Comparison of ENCODE assay signal across 27 mouse cellular contexts in genomic region chr11:71815326-71815725, GRCm38 (mm10).
DNase-seq lines count a peak whose midpoint lies in the region; ATAC-seq lines count a peak whose summit lies in the region.
"Had no signal": no experiment of that assay in that cellular context is flagged by ENCODE, and none has a peak within 500 bp of the region (broad histone marks: within the 10 kb centered on the region; RNA-seq: fewer than 3 reads in every experiment).

No protein-coding gene starts in this region.

- H3K27me3 ChIP-seq in hindbrain, embryonic 13.5 days = peaks cover 3% of the 10 kb centered on the region; the same call in 1 of the 2 replicates
- no peaks in the 10 kb centered on the region for H3K27me3 ChIP-seq in hindbrain, embryonic 14.5 days (ENCODE audit: control insufficient read depth, insufficient read depth, low read length)
- H3K27me3 ChIP-seq: embryonic facial prominence, embryonic 13.5 days; forebrain, embryonic 12.5 days; forebrain, embryonic 15.5 days; heart, embryonic 13.5 days; intestine, embryonic 15.5 days; Patski had no signal

- H3K4me3 ChIP-seq in hindbrain, embryonic 13.5 days = no peak overlapping the region
- H3K4me3 ChIP-seq in hindbrain, embryonic 14.5 days (replicated peaks; ENCODE audit: low read length) = no peak overlapping the region
- H3K4me3 ChIP-seq: embryonic facial prominence, embryonic 10.5 days; embryonic facial prominence, embryonic 13.5 days; erythroblast, embryonic 14.5 days; forebrain, embryonic 12.5 days; forebrain, embryonic 15.5 days; heart, embryonic 10.5 days; heart, embryonic 13.5 days; intestine, embryonic 15.5 days had no signal

- H3K9ac ChIP-seq in hindbrain, embryonic 13.5 days = no peak overlapping the region
- no peak overlapping the region for H3K9ac ChIP-seq in hindbrain, embryonic 14.5 days
- H3K9ac ChIP-seq: embryonic facial prominence, embryonic 13.5 days; forebrain, embryonic 12.5 days; forebrain, embryonic 15.5 days; heart, embryonic 13.5 days; intestine, embryonic 15.5 days had no signal

- H3K36me3 ChIP-seq in hindbrain, embryonic 13.5 days = no peaks in the 10 kb centered on the region
- H3K36me3 ChIP-seq in hindbrain, embryonic 14.5 days (replicated peaks; ENCODE audit: control insufficient read depth, insufficient read depth) = no peaks in the 10 kb centered on the region
- H3K36me3 ChIP-seq: embryonic facial prominence, embryonic 10.5 days; embryonic facial prominence, embryonic 13.5 days; forebrain, embryonic 12.5 days; forebrain, embryonic 15.5 days; G1E; heart, embryonic 10.5 days; heart, embryonic 13.5 days; intestine, embryonic 15.5 days had no signal

- DNase-seq in hindbrain, embryonic 14.5 days (ENCODE audit: low spot score) = no peak
- DNase-seq in adrenal gland, postnatal 10 days = peak; percentile 8
- DNase-seq in adrenal gland, postnatal 36 days = peak; percentile 41 to 55
- no peak for DNase-seq in right cerebral cortex, postnatal 14 days
- no peak for DNase-seq in cerebellum, postnatal 36 days
- DNase-seq: B cell, adult 2 months; cerebellum, adult 18-20 months; cerebellum, adult 9-10 months; cerebellum, postnatal 14 days; embryo, embryonic 11 days; gastrocnemius, postnatal 25 days; heart, adult 18-20 months; heart, postnatal 14 days; heart, postnatal 4 days; kidney, adult 11 months; kidney, adult 8-10 months had no signal

- H3K4me1 ChIP-seq in hindbrain, embryonic 13.5 days (replicated peaks) = peaks cover 39% of the 10 kb centered on the region
- peaks cover 20% of the 10 kb centered on the region for H3K4me1 ChIP-seq in hindbrain, embryonic 14.5 days (replicated peaks; ENCODE audit: control insufficient read depth, insufficient read depth, low read length)
- H3K4me1 ChIP-seq: embryonic facial prominence, embryonic 13.5 days; heart, embryonic 10.5 days; intestine, embryonic 15.5 days had no signal

- ATAC-seq in hindbrain, embryonic 13.5 days (ENCODE audit: low FRiP score) = no peak
- no peak for ATAC-seq in hindbrain, embryonic 14.5 days (ENCODE audit: low FRiP score)
- ATAC-seq: forebrain, embryonic 15.5 days; intestine, embryonic 15.5 days; Patski had no signal

- 0 out of 2 replicates have a peak overlapping the region, but pooled peaks have one; percentile 0 for H3K27ac ChIP-seq in hindbrain, embryonic 13.5 days
- H3K27ac ChIP-seq in hindbrain, embryonic 14.5 days = no peak overlapping the region
- H3K27ac ChIP-seq: embryonic facial prominence, embryonic 10.5 days; embryonic facial prominence, embryonic 13.5 days; forebrain, embryonic 12.5 days; forebrain, embryonic 15.5 days; heart, embryonic 10.5 days; heart, embryonic 13.5 days; intestine, embryonic 15.5 days had no signal

- 85% methylated on average over 6 of the region's 6 CpGs for WGBS in hindbrain, embryonic 13.5 days
- WGBS in hindbrain, embryonic 14.5 days = 87% methylated on average over 6 of the region's 6 CpGs

- H3K9me3 ChIP-seq in hindbrain, embryonic 13.5 days = no peaks in the 10 kb centered on the region
- no peaks in the 10 kb centered on the region for H3K9me3 ChIP-seq in hindbrain, embryonic 14.5 days (ENCODE audit: control insufficient read depth, low read length)
- H3K9me3 ChIP-seq: embryonic facial prominence, embryonic 10.5 days; embryonic facial prominence, embryonic 13.5 days; forebrain, embryonic 12.5 days; forebrain, embryonic 15.5 days; heart, embryonic 10.5 days; heart, embryonic 13.5 days; intestine, embryonic 15.5 days had no signal

- no peak overlapping the region for H3K4me2 ChIP-seq in hindbrain, embryonic 13.5 days
- H3K4me2 ChIP-seq in hindbrain, embryonic 14.5 days (replicated peaks) = no peak overlapping the region
- H3K4me2 ChIP-seq: embryonic facial prominence, embryonic 13.5 days; forebrain, embryonic 12.5 days; forebrain, embryonic 15.5 days; heart, embryonic 13.5 days; intestine, embryonic 15.5 days had no signal

Comparison
In these comparisons a context has a peak if more than half of its experiments do, and no peak if none do; other contexts are left out.
1. DNase-seq: peak in adrenal gland, postnatal 10 days (single experiment) and adrenal gland, postnatal 36 days (2 of 2); none in hindbrain, embryonic 14.5 days (single experiment), right cerebral cortex, postnatal 14 days (single experiment) and cerebellum, postnatal 36 days (0 of 2).